ENCODE assay signal across 18 mouse cellular contexts in the genomic region with DNA sequence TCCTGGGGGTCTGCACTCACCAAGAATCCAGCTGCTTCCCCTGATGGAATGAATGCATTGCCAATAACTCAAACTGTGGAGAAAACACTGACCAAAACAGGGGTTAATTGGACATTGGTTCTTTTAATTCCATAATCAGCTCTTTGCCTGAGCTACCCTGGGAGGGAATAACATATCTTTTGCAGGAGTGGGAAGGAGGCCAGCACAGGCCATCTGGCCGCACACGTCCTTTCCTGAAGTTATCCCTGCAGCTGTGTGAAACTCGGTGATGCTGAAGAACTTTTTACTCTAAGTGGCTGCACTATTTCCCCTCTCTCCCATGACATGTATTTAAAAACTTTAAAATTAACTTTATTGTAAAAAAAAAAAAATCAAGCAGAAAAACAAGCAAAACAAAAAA.
A peak's percentile ranks its signal among the peaks of the same experiment; 100 is the strongest.
DNase-seq lines count a peak whose midpoint lies in the region; ATAC-seq and TF ChIP-seq lines count a peak whose summit lies in the region.
"Had no signal": no experiment of that assay in that cellular context is flagged by ENCODE, and none has a peak within 500 bp of the region (broad histone marks: within the 10 kb centered on the region; RNA-seq: fewer than 3 reads in every experiment).

No protein-coding gene starts in this region.

- WGBS in cerebellum, adult 2 months, result 4% methylated on average over 3 of the region's 3 CpGs

- peak overlapping the region; percentile 32; the same call in 1 of the 2 replicates for H3K27ac ChIP-seq in cerebellum, adult 2 months (ENCODE audit: insufficient read depth, low read length)
- H3K27ac ChIP-seq: heart, adult 2 months; hindbrain, embryonic 13.5 days; lung, embryonic 15.5 days; midbrain, embryonic 13.5 days; stomach, postnatal 0 days had no signal

- intact Hi-C loops in heart, postnatal 14 days (cut with DNase I), result loop anchor here (10.0 kb wide), 1 partner anchor 708 kb away; a partner anchor contains a TSS

- no peak for TF ChIP-seq POLR2A in cerebellum, adult 2 months (IDR thresholded peaks at IDR 0.05; ENCODE audit: borderline replicate concordance, insufficient read depth, low read length)

- no peak overlapping the region for H3K4me3 ChIP-seq in cerebellum, adult 2 months (replicated peaks; ENCODE audit: insufficient read depth, low read depth, low read length)
- H3K4me3 ChIP-seq: heart, adult 2 months; hindbrain, embryonic 13.5 days; lung, embryonic 15.5 days; midbrain, embryonic 13.5 days had no signal

- peaks cover 19% of the 10 kb centered on the region for H3K4me1 ChIP-seq in cerebellum, adult 2 months (ENCODE audit: control insufficient read depth, insufficient read depth, low read length)

- peak; percentile 55 for ATAC-seq in frontal cortex, adult (ENCODE audit: low TSS enrichment)
- no peak for ATAC-seq in inflammation-experienced regulatory T-cells, adult 6 months
- ATAC-seq: forebrain, embryonic 16.5 days; midbrain, embryonic 13.5 days had no signal

- H3K27me3 ChIP-seq in cerebellum, adult 2 months (ENCODE audit: control insufficient read depth, insufficient read depth, low read length), result no peaks in the 10 kb centered on the region
- H3K27me3 ChIP-seq: hindbrain, embryonic 13.5 days; lung, embryonic 15.5 days; midbrain, embryonic 13.5 days had no signal

- no peak for TF ChIP-seq CTCF in cerebellum, adult 2 months (IDR thresholded peaks at IDR 0.05; ENCODE audit: borderline replicate concordance, insufficient read depth, low read depth, low read length)

- no peak for DNase-seq in frontal cortex, postnatal 10 days (ENCODE audit: low spot score in 2 of 2)
- peak; percentile 53 to 58 for DNase-seq in heart, postnatal 14 days
- DNase-seq in heart, adult 8-10 months (ENCODE audit: low spot score), result no peak
- peak; percentile 60 to 73 for DNase-seq in cerebellum, adult 2 months
- peak; percentile 60 to 78 for DNase-seq in cerebellum, postnatal 25 days
- DNase-seq: adrenal gland, adult 2 months; kidney, adult 2 months; kidney, postnatal 25 days; layer of hippocampus, adult 9-11 months; thymus, postnatal 4 days had no signal

Comparison
In these comparisons a context has a peak if more than half of its experiments do, and no peak if none do; other contexts are left out.
1. DNase-seq: peak in heart, postnatal 14 days (2 of 2), cerebellum, adult 2 months (2 of 2) and cerebellum, postnatal 25 days (2 of 2); none in frontal cortex, postnatal 10 days (0 of 2) and heart, adult 8-10 months (single experiment).